Mouse (Mus musculus) liver, embryonic 14.5 days (tissue): Measurements from ENCODE around the gene Arhgap20.

Source experiments
- CTCF ChIP-seq: IDR thresholded peaks from 2 replicates; pipeline ENCODE4 v1.5.1; 2016; ENCODE audit warnings: antibody characterized with exemption, low read depth, control low read depth
- EP300 ChIP-seq: IDR thresholded peaks from 2 replicates; pipeline ENCODE4 v1.6.1; 2016; ENCODE audit warnings: antibody characterized with exemption, low read depth

DNA sequence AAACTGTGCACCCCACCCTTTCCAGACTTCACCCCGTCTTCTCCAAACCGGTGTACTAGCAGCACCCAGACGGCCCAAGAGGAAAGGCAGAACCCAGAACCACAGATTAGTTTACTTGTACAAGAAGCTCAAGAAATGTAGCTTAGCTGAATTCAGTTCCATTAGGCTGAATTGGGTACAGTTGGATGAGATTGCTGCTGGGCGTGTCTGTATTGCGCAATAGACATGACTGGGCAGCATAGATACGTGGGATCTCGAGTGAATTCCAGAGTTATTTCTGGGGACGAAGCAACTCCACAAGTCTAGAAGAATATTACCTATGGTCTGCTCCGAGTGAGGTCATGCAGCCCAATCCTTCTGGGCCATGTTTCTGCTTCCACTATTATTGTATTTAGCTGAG, 26.8 kb upstream of the Arhgap20 start:
- no peak for TF ChIP-seq CTCF
- no peak for TF ChIP-seq EP300
